Mouse (Mus musculus) adrenal gland (tissue): ENCODE measurements around the gene Klhl3.

Experiments
- intact Hi-C: fragments of 180-260 bp; cut with DNase I; formaldehyde crosslinking; loops from one replicate; pipeline ENCODE4 v1.15.1; 2025

Klhl3 gene

GRCm38 (mm10) chr13:58070504-58070903 is 42.9 kb downstream of the Klhl3 start:
- intact Hi-C loops, result no loop called here

- intact Hi-C loops, result loop anchor here (5.0 kb wide), 2 partner anchors 36 to 44 kb away; partner anchors contain the start of gene Klhl3
Observed at GRCm38 (mm10) chr13:58068421-58069209, 44.8 kb downstream of the Klhl3 start.

- intact Hi-C loops, result loop anchor here (5.0 kb wide), 2 partner anchors 35 to 45 kb away; partner anchors contain the start of gene Klhl3
Observed at GRCm38 (mm10) chr13:58067540-58068103, 45.8 kb downstream of the Klhl3 start.

- intact Hi-C loops, result loop anchor here (5.0 kb wide), 2 partner anchors 34 to 46 kb away; partner anchors contain the start of gene Klhl3
Observed at GRCm38 (mm10) chr13:58066496-58067389, 46.6 kb downstream of the Klhl3 start.

- intact Hi-C loops, result loop anchor here (5.0 kb wide), 2 partner anchors 34 to 46 kb away; partner anchors contain the start of gene Klhl3
Observed at GRCm38 (mm10) chr13:58066081-58066495, 47.3 kb downstream of the Klhl3 start.

GRCm38 (mm10) chr13:58065316-58065715 is 48.1 kb downstream of the Klhl3 start:
- intact Hi-C loops, result loop anchor here (5.0 kb wide), 2 partner anchors 33 to 47 kb away; partner anchors contain the start of gene Klhl3

GRCm38 (mm10) chr13:58057953-58058870 is 55.2 kb downstream of the Klhl3 start:
- intact Hi-C loops, result no loop called here

- intact Hi-C loops, result no loop called here
Observed at GRCm38 (mm10) chr13:58056618-58057017, 56.8 kb downstream of the Klhl3 start.

GRCm38 (mm10) chr13:58053628-58054027 is 59.8 kb downstream of the Klhl3 start:
- intact Hi-C loops, result no loop called here

GRCm38 (mm10) chr13:58051654-58052053 is 61.7 kb downstream of the Klhl3 start:
- intact Hi-C loops, result no loop called here

- intact Hi-C loops, result no loop called here
Observed at GRCm38 (mm10) chr13:58051251-58051650, 62.1 kb downstream of the Klhl3 start.

GRCm38 (mm10) chr13:58049121-58049520 is 64.3 kb downstream of the Klhl3 start:
- intact Hi-C loops, result no loop called here

- intact Hi-C loops, result no loop called here
Observed at GRCm38 (mm10) chr13:58048076-58048475, 65.3 kb downstream of the Klhl3 start.

- intact Hi-C loops, result no loop called here
Observed at GRCm38 (mm10) chr13:58046178-58046577, 67.2 kb downstream of the Klhl3 start.

GRCm38 (mm10) chr13:58045278-58045677 is 68.1 kb downstream of the Klhl3 start:
- intact Hi-C loops, result no loop called here

- intact Hi-C loops, result no loop called here
Observed at GRCm38 (mm10) chr13:58043278-58043677, 70.1 kb downstream of the Klhl3 start.

- intact Hi-C loops, result no loop called here
Observed at GRCm38 (mm10) chr13:58040112-58040511, 73.3 kb downstream of the Klhl3 start.

GRCm38 (mm10) chr13:58037506-58037905 is 75.9 kb downstream of the Klhl3 start:
- intact Hi-C loops, result no loop called here

- intact Hi-C loops, result no loop called here
Observed at GRCm38 (mm10) chr13:58035470-58036156, 77.8 kb downstream of the Klhl3 start.

GRCm38 (mm10) chr13:58034985-58035384 is 78.4 kb downstream of the Klhl3 start:
- intact Hi-C loops, result loop anchor here (5.0 kb wide), 2 partner anchors 32 to 77 kb away; partner anchors contain the start of gene Klhl3
